Mouse (Mus musculus) forebrain, embryonic 10.5 days (tissue): ENCODE results near the gene Grb10. TPM values are rescaled to one million over a fixed set of nuclear protein-coding genes. Genes with fewer than 3 reads are reported as not detected.

ENCODE experiments used
- DNase-seq: peaks from one replicate; pipeline ENCODE4 v3.0.0-alpha.2; 2017; ENCODE audit warnings: low spot score; ENCODE audit errors: extremely low spot score
- H3K27ac ChIP-seq: fragments of 300-500 bp; sonication (generic); 2 replicates; pipeline ENCODE4 v1.5.1; 2016; ENCODE audit warnings: mild to moderate bottlenecking
- H3K27me3 ChIP-seq: fragments of 300-500 bp; sonication (generic); 2 replicates; pipeline ENCODE4 v1.6.1; 2016; ENCODE audit warnings: mild to moderate bottlenecking; ENCODE audit not compliant: poor library complexity, severe bottlenecking
- H3K36me3 ChIP-seq: fragments of 300-500 bp; sonication (generic); replicated peaks from 2 replicates; pipeline ENCODE4 v1.6.1; 2016; ENCODE audit warnings: mild to moderate bottlenecking, moderate library complexity
- H3K4me1 ChIP-seq: fragments of 300-500 bp; sonication (generic); 2 replicates; pipeline ENCODE4 v1.6.1; 2016
- H3K4me3 ChIP-seq: fragments of 300-500 bp; sonication (generic); 2 replicates; pipeline ENCODE4 v1.5.1; 2016; ENCODE audit warnings: mild to moderate bottlenecking, moderate library complexity
- H3K9me3 ChIP-seq: fragments of 300-500 bp; sonication (generic); 2 replicates; pipeline ENCODE4 v1.6.1; 2016; ENCODE audit warnings: mild to moderate bottlenecking, moderate library complexity
- WGBS: fragments of 180-500 bp; shearing (Covaris S2); methylation state at CpG from one replicate; pipeline ENCODE4 v1.1.7; 2016; 5-methylcytosine and 5-hydroxymethylcytosine counted together
- polyA plus RNA-seq: library from polyadenylated mRNA; unstranded; fragments of >200 nt; fragmentation: Nextera tagmentation; extraction: Ambion mirVana; gene quantifications from 2 replicates; pipeline ENCODE4 v1.2.1, GENCODE M21; 2016

Gene Grb10
- polyA plus RNA-seq, 1 experiment from 2014 or later = 471 TPM

DNA sequence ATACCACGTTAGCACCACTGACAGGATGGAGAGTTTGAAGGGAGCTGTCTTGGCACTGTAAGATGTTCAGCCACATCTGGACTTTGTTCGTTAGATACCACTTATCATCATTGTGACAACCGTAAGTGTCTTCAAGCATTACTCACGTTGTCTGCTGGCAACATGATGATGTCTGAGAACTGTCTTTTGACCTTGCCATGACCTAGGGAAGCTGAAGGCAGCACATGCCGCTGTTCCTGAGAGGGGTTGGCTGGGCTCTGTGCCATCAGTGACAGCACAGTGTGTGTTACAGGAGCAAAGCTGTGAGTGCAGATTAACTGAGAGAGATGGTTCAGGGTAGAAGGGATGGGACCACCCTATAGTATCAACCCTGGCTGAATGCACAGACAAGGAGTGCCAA, 137.0 kb downstream of the Grb10 start:
- Histone ChIP-seq H3K4me3 (no peak overlapping the region), H3K9me3 (no peaks in the 10 kb centered on the region), H3K4me1 (no peaks in the 10 kb centered on the region), H3K27ac (no peak overlapping the region), H3K27me3 (no peaks in the 10 kb centered on the region), H3K36me3 (no peaks in the 10 kb centered on the region)
- WGBS = 91% methylated on average over 5 of the region's 5 CpGs
- no peak for DNase-seq

DNA sequence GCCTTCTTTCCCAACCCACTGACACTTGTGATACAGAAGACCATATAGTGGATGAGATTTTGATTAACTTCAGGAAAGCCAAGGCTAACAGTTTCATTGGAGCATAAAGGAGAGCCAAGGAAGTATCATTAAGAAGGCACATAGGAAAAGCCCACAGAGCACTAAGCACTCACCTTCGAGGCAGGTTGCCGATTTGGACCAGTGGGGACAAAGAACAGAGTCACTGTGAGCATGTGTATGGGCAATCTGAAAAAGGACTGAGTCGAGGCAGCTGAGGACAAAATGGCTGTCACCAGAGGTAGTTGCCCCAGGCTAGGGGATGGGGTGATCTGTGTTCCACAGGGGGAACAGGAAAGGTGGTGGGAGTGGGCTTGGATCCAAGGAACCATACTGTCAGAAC, 140.0 kb downstream of the Grb10 start:
- WGBS = 82% methylated on average over 3 of the region's 3 CpGs
- H3K27me3 ChIP-seq = no peaks in the 10 kb centered on the region
- H3K4me3 ChIP-seq = no peak overlapping the region
- H3K27ac ChIP-seq = no peak overlapping the region
- DNase-seq = no peak
- no peaks in the 10 kb centered on the region for H3K9me3 ChIP-seq
- no peaks in the 10 kb centered on the region for H3K36me3 ChIP-seq
- H3K4me1 ChIP-seq = no peaks in the 10 kb centered on the region

DNA sequence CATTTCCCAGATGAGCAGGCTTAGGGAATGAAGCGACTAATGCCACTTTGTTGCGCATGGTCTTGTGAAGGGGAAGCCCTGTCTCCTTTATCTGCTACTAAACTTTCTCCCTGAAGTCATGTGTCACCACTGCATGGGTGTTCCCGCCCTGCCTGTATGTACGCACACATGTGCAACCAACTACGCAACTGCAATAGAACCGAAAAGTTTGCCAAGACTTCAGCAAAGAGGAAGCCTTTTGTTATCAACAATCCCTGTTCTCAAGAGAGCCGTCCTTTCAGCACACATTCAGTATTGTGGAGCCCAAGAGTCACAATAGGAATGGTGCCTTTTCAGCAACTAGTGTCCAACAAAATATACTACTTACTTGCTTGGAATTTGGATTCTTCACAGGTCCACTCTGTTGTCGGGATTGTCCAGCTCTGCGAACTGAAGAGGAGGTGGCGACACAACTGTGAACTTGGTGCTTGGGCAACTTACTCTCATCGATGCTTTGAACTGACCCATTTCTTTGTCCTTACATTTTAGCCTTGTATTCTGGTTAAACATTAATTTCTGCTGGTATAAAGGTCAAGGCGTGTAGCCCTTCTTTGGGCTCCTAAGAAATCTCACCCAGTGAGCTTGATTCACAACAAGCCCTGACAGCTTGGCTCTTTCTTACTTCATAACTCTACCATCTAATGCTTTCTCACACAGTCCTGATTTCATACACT, 140.7 kb downstream of the Grb10 start, which contains the start of gene Ddc:
Gene Ddc (minus strand): TSS at position 500 of the 713 bp plus-strand sequence.
- Histone ChIP-seq H3K27ac (no peak within 1 kb of the TSS), H3K4me3 (no peak within 1 kb of the TSS), H3K4me1 (no peaks in the 10 kb centered on the region), H3K27me3 (no peaks in the 10 kb centered on the region), H3K36me3 (no peaks in the 10 kb centered on the region), H3K9me3 (no peaks in the 10 kb centered on the region)
- WGBS = 92% methylated on average over 12 of the region's 12 CpGs
- DNase-seq = no peak

DNA sequence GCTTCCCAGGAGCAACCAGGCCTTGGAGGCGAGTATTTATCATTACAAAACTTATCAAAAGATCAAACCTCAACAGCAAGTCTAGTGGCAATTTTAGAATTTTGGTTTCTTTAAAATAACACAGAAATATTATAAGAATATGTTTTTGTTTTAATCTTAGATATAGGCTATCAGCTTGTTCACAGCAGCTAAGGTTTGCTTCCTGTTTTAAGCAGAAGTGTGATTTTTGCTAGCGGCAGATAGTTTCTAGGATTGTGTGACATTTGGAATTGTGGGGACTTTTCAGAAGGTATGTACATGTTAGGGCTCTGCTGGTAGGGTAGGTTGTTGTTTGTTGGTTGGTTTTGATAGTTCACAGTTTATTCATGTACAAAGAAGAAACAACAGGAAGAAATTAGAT, 143.0 kb downstream of the Grb10 start:
- WGBS = 92% methylated on average over 2 of the region's 2 CpGs
- Histone ChIP-seq H3K4me1 (peaks cover under 1% of the 10 kb centered on the region), H3K27me3 (no peaks in the 10 kb centered on the region), H3K9me3 (no peaks in the 10 kb centered on the region), H3K27ac (no peak overlapping the region), H3K4me3 (no peak overlapping the region), H3K36me3 (no peaks in the 10 kb centered on the region)
- no peak for DNase-seq

DNA sequence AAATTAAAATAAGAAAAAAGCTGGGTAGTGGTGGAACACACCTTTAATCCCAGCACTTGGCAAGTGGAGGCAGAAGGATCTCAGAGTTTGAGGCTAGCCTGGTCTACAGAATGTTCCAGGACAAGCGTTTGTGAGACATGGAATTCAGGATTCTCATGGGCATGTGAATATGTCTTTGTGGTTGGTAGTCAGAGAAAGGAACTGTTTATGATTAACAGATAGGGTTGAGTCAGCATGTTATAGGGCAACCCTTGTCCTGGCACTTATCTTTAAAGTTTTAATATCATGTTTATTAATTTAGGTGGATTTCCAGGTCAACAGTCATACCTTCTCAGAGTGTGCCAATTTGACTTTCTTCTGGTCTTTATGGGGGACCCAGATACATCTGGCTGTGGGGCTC, 144.7 kb downstream of the Grb10 start:
- Histone ChIP-seq H3K4me3 (no peak overlapping the region), H3K4me1 (peaks cover 16% of the 10 kb centered on the region), H3K27ac (no peak overlapping the region), H3K9me3 (no peaks in the 10 kb centered on the region), H3K36me3 (no peaks in the 10 kb centered on the region), H3K27me3 (peaks cover 7% of the 10 kb centered on the region)
- no peak for DNase-seq
- WGBS = 85% methylated on average over 1 of the region's 1 CpGs

DNA sequence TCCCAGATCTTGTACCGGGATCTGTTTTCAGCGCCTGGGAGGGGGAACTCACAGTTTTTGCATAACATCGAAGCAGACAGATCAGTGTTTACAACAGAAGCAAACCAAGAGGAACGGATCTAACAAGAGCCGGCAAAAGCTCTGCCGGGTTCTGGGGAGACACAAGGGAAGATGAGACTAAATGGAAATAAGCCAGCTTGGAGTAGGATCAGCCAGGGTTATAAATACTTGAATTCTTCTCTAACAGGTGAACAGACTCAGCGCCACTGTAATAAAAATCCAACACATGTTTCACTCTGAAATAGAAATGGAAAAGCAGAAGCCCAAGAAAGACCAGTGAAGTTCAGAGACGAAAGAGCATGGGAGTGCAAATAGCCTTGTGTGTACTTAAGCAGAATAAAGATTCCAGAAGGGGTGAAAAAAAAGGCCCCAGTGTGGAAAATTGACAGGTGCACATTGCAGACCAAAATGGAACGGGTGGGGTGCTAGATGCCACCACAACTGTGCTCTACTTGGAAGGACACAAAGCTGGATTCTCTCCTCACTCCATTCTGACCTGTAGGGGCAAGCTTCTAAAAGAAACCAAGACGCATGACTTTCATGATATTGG, 145.4 kb downstream of the Grb10 start:
- no peak for DNase-seq
- Histone ChIP-seq H3K36me3 (no peaks in the 10 kb centered on the region), H3K4me1 (peaks cover 20% of the 10 kb centered on the region), H3K9me3 (no peaks in the 10 kb centered on the region), H3K4me3 (no peak overlapping the region), H3K27me3 (peaks cover 12% of the 10 kb centered on the region), H3K27ac (no peak overlapping the region)
- 64% methylated on average over 10 of the region's 10 CpGs for WGBS

- no peak for DNase-seq
- Histone ChIP-seq H3K4me1 (peaks cover 27% of the 10 kb centered on the region), H3K9me3 (no peaks in the 10 kb centered on the region), H3K27ac (no peak overlapping the region), H3K4me3 (no peak overlapping the region), H3K27me3 (peaks cover 12% of the 10 kb centered on the region), H3K36me3 (no peaks in the 10 kb centered on the region)
Observed at GRCm38 (mm10) chr11:11891832-11892231, 146.7 kb downstream of the Grb10 start.

DNA sequence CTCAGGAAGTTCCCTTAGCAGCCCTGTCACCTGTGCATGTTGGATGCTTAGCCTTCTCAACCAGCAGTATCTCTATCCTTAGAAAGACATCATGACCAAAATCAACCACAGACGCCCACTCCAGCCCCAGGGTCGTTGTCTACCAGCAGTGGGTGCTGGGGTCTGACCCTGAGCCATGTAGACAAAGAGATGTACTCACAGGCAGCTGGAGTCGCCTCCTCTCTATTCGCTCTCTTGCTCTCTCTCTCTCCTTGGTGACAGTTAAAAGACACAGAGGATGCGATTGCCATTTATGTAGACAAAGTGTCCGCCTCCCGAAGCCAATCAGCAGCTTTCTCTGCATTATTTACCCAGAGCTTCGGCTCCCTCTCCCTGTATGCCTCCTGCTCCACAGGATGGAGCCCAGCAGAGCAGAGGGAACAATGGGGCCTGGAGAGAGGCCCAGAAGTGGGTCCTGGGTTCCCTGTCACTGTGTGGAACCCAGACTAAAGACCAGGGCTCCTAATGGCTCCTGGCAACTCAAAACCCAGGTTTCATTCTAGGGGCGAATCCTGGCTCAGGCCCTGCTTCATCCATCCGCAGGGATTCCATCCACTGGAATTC, 148.2 kb downstream of the Grb10 start:
- H3K4me1 ChIP-seq = peaks cover 43% of the 10 kb centered on the region
- H3K9me3 ChIP-seq = no peaks in the 10 kb centered on the region
- H3K4me3 ChIP-seq = no peak overlapping the region
- WGBS = 65% methylated on average over 10 of the region's 10 CpGs
- DNase-seq = no peak
- H3K27ac ChIP-seq = peak overlapping the region; percentile 73
- peaks cover 12% of the 10 kb centered on the region for H3K27me3 ChIP-seq
- no peaks in the 10 kb centered on the region for H3K36me3 ChIP-seq

- H3K4me1 ChIP-seq = peaks cover 56% of the 10 kb centered on the region
- H3K27ac ChIP-seq = peak overlapping the region; percentile 16; the same call in 1 of the 2 replicates
- WGBS = 90% methylated on average over 3 of the region's 3 CpGs
- H3K36me3 ChIP-seq = no peaks in the 10 kb centered on the region
- no peak for DNase-seq
- H3K4me3 ChIP-seq = no peak overlapping the region
- H3K9me3 ChIP-seq = no peaks in the 10 kb centered on the region
- H3K27me3 ChIP-seq = peaks cover 12% of the 10 kb centered on the region
Observed at GRCm38 (mm10) chr11:11888727-11889126, 149.8 kb downstream of the Grb10 start.

DNA sequence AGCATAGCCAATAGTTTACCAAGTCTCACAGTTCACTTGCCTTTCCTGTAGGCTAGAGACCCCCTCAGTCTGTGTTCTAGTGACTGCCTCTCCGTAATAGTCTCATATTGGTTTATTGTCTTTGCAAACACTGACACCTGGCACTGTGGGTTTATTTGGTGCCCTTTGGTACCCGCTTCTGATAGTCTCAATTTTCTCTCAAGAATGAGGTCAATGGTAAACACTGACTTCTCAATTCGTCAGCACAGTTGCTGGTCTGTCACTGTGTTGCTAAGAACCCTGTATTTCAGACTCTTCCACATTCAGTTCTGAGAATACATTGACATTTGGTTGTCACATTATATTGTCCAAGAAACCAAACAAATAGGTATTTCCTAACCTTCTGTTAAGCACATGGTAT, 150.4 kb downstream of the Grb10 start:
- no peak for DNase-seq
- H3K36me3 ChIP-seq = no peaks in the 10 kb centered on the region
- peaks cover 56% of the 10 kb centered on the region for H3K4me1 ChIP-seq
- H3K27ac ChIP-seq = no peak overlapping the region
- H3K4me3 ChIP-seq = no peak overlapping the region
- H3K9me3 ChIP-seq = no peaks in the 10 kb centered on the region
- peaks cover 12% of the 10 kb centered on the region for H3K27me3 ChIP-seq
- WGBS = 83% methylated on average over 3 of the region's 3 CpGs

DNA sequence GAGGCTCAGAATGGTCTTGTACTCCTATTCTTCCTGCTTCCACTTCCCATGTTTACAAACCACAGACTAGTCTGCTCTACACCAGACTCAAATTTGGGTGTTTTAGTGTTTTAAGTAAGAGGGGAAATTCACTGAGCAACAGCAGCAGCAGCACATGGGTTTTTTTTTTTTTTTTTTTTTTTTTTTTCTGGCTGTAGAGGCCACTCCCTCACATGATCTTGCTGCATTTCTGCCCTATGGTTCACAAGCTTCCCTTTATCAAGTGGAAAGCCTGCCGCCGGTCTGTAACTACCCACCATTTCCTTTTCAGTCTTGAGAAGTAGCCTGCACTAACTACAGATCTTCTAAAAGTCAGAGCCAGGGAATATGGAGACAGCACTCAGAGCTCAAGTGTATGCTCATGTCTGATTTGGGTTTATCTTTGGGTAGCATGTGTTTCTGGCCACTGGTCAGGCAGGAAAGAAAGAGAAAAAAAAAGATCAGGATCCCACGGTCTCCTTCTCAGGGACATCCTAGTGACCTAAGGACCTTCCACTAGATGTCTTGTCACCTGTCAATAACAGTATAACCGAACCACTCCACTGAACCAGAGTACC, 152.0 kb downstream of the Grb10 start:
- no peak for DNase-seq
- Histone ChIP-seq H3K9me3 (no peaks in the 10 kb centered on the region), H3K4me3 (no peak overlapping the region), H3K27me3 (peaks cover 18% of the 10 kb centered on the region), H3K4me1 (peaks cover 66% of the 10 kb centered on the region), H3K27ac (peak overlapping the region; percentile 77), H3K36me3 (no peaks in the 10 kb centered on the region)
- 61% methylated on average over 4 of the region's 4 CpGs for WGBS

DNA sequence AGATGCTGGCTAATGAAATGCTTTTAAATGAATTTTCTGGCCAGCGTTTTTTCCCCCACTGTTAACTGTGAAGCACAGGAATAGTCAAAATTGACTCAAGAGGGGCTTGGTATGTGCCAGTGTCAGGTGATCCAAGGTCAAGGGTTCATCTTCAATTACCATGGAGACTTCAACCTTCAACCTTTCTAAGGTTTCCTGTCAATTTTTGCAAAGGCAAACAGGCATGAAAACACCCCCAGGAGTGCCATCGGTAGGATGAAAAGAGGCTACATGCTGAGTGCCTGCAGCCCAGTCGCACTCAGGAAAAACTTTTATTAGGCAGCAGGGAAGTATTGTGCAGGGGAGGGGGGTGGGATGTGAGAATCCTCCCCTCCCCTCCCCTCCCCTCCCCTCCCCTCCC, 152.6 kb downstream of the Grb10 start:
- H3K4me3 ChIP-seq = no peak overlapping the region
- WGBS = 8% methylated on average over 3 of the region's 3 CpGs
- no peak overlapping the region; the same call in 1 of the 2 replicates for H3K27ac ChIP-seq
- peaks cover 18% of the 10 kb centered on the region for H3K27me3 ChIP-seq
- no peak for DNase-seq
- no peaks in the 10 kb centered on the region for H3K9me3 ChIP-seq
- H3K36me3 ChIP-seq = no peaks in the 10 kb centered on the region
- peaks cover 72% of the 10 kb centered on the region for H3K4me1 ChIP-seq

DNA sequence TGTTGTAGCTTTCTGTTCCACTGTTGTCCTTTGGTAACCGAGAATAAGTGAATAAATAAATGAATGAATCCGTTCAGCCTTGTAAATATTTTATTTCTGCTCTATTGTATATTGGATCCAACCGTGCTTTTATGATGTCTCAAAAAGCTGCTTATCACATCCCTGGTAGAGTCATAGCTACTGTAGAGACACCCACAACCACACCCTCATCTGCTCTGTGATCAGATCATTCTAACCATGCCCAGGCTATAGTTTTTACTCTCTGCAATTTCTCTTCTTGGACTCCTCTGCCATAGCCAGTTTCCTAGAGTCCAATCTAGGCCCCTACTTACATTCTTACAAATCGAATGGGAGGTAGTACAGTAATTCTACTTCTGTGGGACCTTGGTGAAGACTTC, 153.2 kb downstream of the Grb10 start:
- DNase-seq = no peak
- Histone ChIP-seq H3K27me3 (peaks cover 20% of the 10 kb centered on the region), H3K27ac (peak overlapping the region; percentile 68), H3K9me3 (no peaks in the 10 kb centered on the region), H3K36me3 (no peaks in the 10 kb centered on the region), H3K4me1 (peaks cover 76% of the 10 kb centered on the region), H3K4me3 (no peak overlapping the region)
- 85% methylated on average over 4 of the region's 4 CpGs for WGBS
